Mouse (Mus musculus) hematopoietic stem cell, adult 5-6 weeks (primary cell): Measurements from ENCODE around the gene Gm20503. TPM values are rescaled to one million over a fixed set of nuclear protein-coding genes. Genes with fewer than 3 reads are reported as not detected.
A peak's percentile ranks its signal among the peaks of the same experiment; 100 is the strongest.

ENCODE experiments used
- ATAC-seq, 2 experiments: fragments of 125-278 bp in 1 of 2; replicated peaks in 1 of 2; 2 replicates each; pipeline ENCODE4 v1.8.0; 2016 to 2017; ENCODE audit warnings: inconsistent platforms in 2 of 2, mild to moderate bottlenecking in 2 of 2, moderate number of reproducible peaks in 2 of 2, low read depth in 1 of 2, moderate TSS enrichment in 1 of 2; ENCODE audit not compliant: low FRiP score in 2 of 2, poor library complexity in 2 of 2, severe bottlenecking in 2 of 2, insufficient read depth in 1 of 2, low TSS enrichment in 1 of 2
- total RNA-seq: library from RNA; stranded (forward); fragments of 172-1452, 232-1000 nt; gene quantifications from 2 replicates; pipeline ENCODE4 v1.2.3, GENCODE M21; 2017

Gene Gm20503
- total RNA-seq, 1 experiment from 2014 or later, result not detected

- peak; percentile 46 to 60; a peak in 1 of 4 replicates for ATAC-seq
These were observed 3.3 kb upstream of the Gm20503 start for GRCm38 (mm10) chr4:58999686-59000085.

- no peak for ATAC-seq
These were observed 2.4 kb upstream of the Gm20503 start for GRCm38 (mm10) chr4:59000614-59001013.

- no peak for ATAC-seq
These were observed 793 bp downstream of the Gm20503 start for GRCm38 (mm10) chr4:59003806-59004200.

- no peak for ATAC-seq
These were observed 3.2 kb downstream of the Gm20503 start for GRCm38 (mm10) chr4:59006211-59006610.

- no peak for ATAC-seq
These were observed 4.0 kb downstream of the Gm20503 start for GRCm38 (mm10) chr4:59007016-59007415.

- ATAC-seq, result no peak
These were observed 5.0 kb downstream of the Gm20503 start for GRCm38 (mm10) chr4:59007974-59008373.

- ATAC-seq, result peak; percentile 80 to 87
These were observed 6.2 kb downstream of the Gm20503 start for GRCm38 (mm10) chr4:59009186-59009585.

GRCm38 (mm10) chr4:59009696-59010095 lies 6.7 kb downstream of the Gm20503 start:
- ATAC-seq, result peak; percentile 30 to 35; a peak in 3 of 4 replicates

- ATAC-seq, result no peak
These were observed 8.4 kb downstream of the Gm20503 start for GRCm38 (mm10) chr4:59011446-59011845.

- ATAC-seq, result no peak
These were observed 12.2 kb downstream of the Gm20503 start for GRCm38 (mm10) chr4:59015181-59015580.

GRCm38 (mm10) chr4:59016922-59017321 lies 13.9 kb downstream of the Gm20503 start:
- no peak for ATAC-seq

GRCm38 (mm10) chr4:59034325-59034917 lies 31.4 kb downstream of the Gm20503 start:
- ATAC-seq, result no peak

- ATAC-seq, result peak; percentile 23 to 66; a peak in 3 of 4 replicates
These were observed 32.1 kb downstream of the Gm20503 start, which contains the start of gene Gng10 for GRCm38 (mm10) chr4:59034918-59035785. TSS of gene Gng10 (plus strand) at chr4:59035088.

- ATAC-seq, result no peak
These were observed 32.9 kb downstream of the Gm20503 start for GRCm38 (mm10) chr4:59035786-59036350.

GRCm38 (mm10) chr4:59036490-59037127 lies 33.6 kb downstream of the Gm20503 start:
- peak; percentile 63 to 68 for ATAC-seq

- ATAC-seq, result no peak
These were observed 34.5 kb downstream of the Gm20503 start for GRCm38 (mm10) chr4:59037525-59037924.

GRCm38 (mm10) chr4:59040397-59041287 lies 37.6 kb downstream of the Gm20503 start:
- peak; percentile 69 to 77 for ATAC-seq
